9 mouse cellular contexts compared by ENCODE assay signal in the genomic region with DNA sequence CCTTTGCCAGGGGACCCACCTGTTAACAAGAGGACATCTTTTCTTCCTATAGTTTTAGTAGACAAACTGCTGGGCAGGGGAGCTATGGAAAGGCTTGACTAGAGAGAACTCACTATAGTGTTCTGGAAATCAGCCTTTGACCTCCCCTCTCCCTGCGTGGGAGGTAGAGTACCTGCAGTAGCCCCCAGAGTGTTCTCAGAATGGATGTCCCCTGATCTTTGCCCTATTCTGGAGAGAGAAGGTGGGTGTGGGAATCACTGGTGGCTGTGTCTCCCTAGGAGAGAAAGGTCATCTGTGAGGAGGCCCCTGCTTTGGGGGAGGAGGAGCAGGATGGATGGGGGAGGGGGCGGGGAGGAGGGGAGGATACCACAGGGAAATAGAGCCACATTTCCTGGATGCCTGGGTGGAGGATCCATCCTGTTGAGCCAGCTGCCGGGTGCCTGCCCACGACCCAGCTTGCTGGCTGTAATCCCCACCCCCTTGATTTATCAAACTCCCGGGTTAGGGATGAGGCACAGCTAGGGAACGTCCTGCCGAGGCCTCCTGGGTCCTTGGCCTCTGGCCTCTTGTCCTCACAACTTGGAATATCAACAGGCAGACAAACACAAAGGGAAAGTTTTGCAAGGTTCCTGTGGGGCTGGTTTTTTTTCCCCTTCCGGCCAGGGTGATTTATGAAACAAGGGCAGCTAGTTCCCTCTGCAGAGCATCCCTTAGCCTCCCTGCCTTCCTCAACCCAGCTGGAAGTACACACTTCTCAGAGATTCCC. TPM values are rescaled to one million over a fixed set of nuclear protein-coding genes. Genes with fewer than 3 reads are reported as not detected.
A peak's percentile ranks its signal among the peaks of the same experiment; 100 is the strongest.
DNase-seq lines count a peak whose midpoint lies in the region; ATAC-seq lines count a peak whose summit lies in the region.
"Had no signal": no experiment of that assay in that cellular context is flagged by ENCODE, and none has a peak within 500 bp of the region (broad histone marks: within the 10 kb centered on the region; RNA-seq: fewer than 3 reads in every experiment).

No protein-coding gene starts in this region.

- no peak overlapping the region for H3K9ac ChIP-seq in hindbrain, embryonic 12.5 days
- no peak overlapping the region for H3K9ac ChIP-seq in hindbrain, embryonic 14.5 days
- peak overlapping the region; percentile 72 for H3K9ac ChIP-seq in heart, embryonic 12.5 days

- peak overlapping the region; percentile 37; the same call in 1 of the 2 replicates for H3K4me2 ChIP-seq in hindbrain, embryonic 12.5 days (replicated peaks)
- no peak overlapping the region; the same call in 1 of the 2 replicates for H3K4me2 ChIP-seq in hindbrain, embryonic 14.5 days (replicated peaks)
- H3K4me2 ChIP-seq in heart, embryonic 12.5 days, result peak overlapping the region; percentile 61

- ATAC-seq in hindbrain, embryonic 12.5 days (ENCODE audit: low FRiP score), result no peak; the same call in 1 of the 2 replicates
- ATAC-seq in hindbrain, embryonic 14.5 days (ENCODE audit: low FRiP score), result no peak
- ATAC-seq in heart, embryonic 12.5 days (ENCODE audit: insufficient number of reproducible peaks, low FRiP score), result no peak

- peaks cover 8% of the 10 kb centered on the region for H3K4me1 ChIP-seq in hindbrain, embryonic 12.5 days
- 0 out of 2 replicates have a peak, but pooled peaks cover 8% of the 10 kb centered on the region for H3K4me1 ChIP-seq in hindbrain, embryonic 14.5 days (replicated peaks; ENCODE audit: control insufficient read depth, insufficient read depth, low read length)
- peaks cover 31% of the 10 kb centered on the region for H3K4me1 ChIP-seq in heart, embryonic 12.5 days (replicated peaks)

- H3K9me3 ChIP-seq in hindbrain, embryonic 12.5 days (replicated peaks), result no peaks in the 10 kb centered on the region
- H3K9me3 ChIP-seq in hindbrain, embryonic 14.5 days (ENCODE audit: control insufficient read depth, low read length), result no peaks in the 10 kb centered on the region
- no peaks in the 10 kb centered on the region for H3K9me3 ChIP-seq in heart, embryonic 12.5 days (replicated peaks)

- H3K4me3 ChIP-seq in hindbrain, embryonic 12.5 days, result no peak overlapping the region
- H3K4me3 ChIP-seq in hindbrain, embryonic 14.5 days (replicated peaks; ENCODE audit: low read length), result no peak overlapping the region
- H3K4me3 ChIP-seq in heart, embryonic 12.5 days, result peak overlapping the region; percentile 48

- 7% methylated on average over 7 of the region's 8 CpGs for WGBS in hindbrain, embryonic 12.5 days
- WGBS in hindbrain, embryonic 14.5 days, result 4% methylated on average over 7 of the region's 8 CpGs
- 5% methylated on average over 8 of the region's 8 CpGs for WGBS in heart, embryonic 12.5 days

- H3K36me3 ChIP-seq in hindbrain, embryonic 12.5 days, result peaks cover 43% of the 10 kb centered on the region
- H3K36me3 ChIP-seq in hindbrain, embryonic 14.5 days (replicated peaks; ENCODE audit: control insufficient read depth, insufficient read depth), result peaks cover 39% of the 10 kb centered on the region
- peaks cover 42% of the 10 kb centered on the region for H3K36me3 ChIP-seq in heart, embryonic 12.5 days

- H3K27me3 ChIP-seq in hindbrain, embryonic 12.5 days, result no peaks in the 10 kb centered on the region
- H3K27me3 ChIP-seq in hindbrain, embryonic 14.5 days (ENCODE audit: control insufficient read depth, insufficient read depth, low read length), result no peaks in the 10 kb centered on the region
- H3K27me3 ChIP-seq in heart, embryonic 12.5 days (replicated peaks), result no peaks in the 10 kb centered on the region

- no peak for DNase-seq in hindbrain, embryonic 14.5 days (ENCODE audit: low spot score)
- peak; percentile 75 for DNase-seq in kidney, postnatal 10 days
- peak; percentile 56 for DNase-seq in lung, postnatal 36 days
- DNase-seq in left cerebral cortex, postnatal 4 days, result no peak
- no peak for DNase-seq in cerebellum, adult 18-20 months
- no peak for DNase-seq in left cerebral cortex, postnatal 25 days (ENCODE audit: low spot score in 2 of 2)

- intact Hi-C loops in left cerebral cortex, postnatal 4 days (cut with DNase I), result no loop called here
- intact Hi-C loops in left cerebral cortex, postnatal 25 days (cut with DNase I), result no loop called here

- no peak overlapping the region for H3K27ac ChIP-seq in hindbrain, embryonic 12.5 days
- H3K27ac ChIP-seq in hindbrain, embryonic 14.5 days, result no peak overlapping the region
- H3K27ac ChIP-seq in heart, embryonic 12.5 days (ENCODE audit: poor library complexity, severe bottlenecking), result peak overlapping the region; percentile 75

RNA-seq across cellular contexts. Expression of a gene that starts 2.5 kb away (rescaled TPM):
- 0.61 and 0.70 TPM in 2 replicates for polyA plus RNA-seq in hindbrain, embryonic 12.5 days (2016; fragmentation: Nextera tagmentation; extraction: Ambion mirVana)
- 0.70 and 0.87 TPM in 2 replicates for polyA plus RNA-seq in hindbrain, embryonic 14.5 days (2014; fragmentation: Nextera tagmentation; extraction: Ambion mirVana)
- polyA plus RNA-seq in heart, embryonic 12.5 days (2016; fragmentation: Nextera tagmentation; extraction: Ambion mirVana), result 22.2 and 23.4 TPM in 2 replicates
- total RNA-seq in left cerebral cortex, postnatal 4 days (2021), result 1 to 10 TPM; 1.1 to 1.4 TPM
- 1 to 10 TPM; 1.5 to 1.9 TPM for total RNA-seq in left cerebral cortex, postnatal 25 days (2021)

RNA-seq across cellular contexts. Expression of a gene that starts 9.7 kb away (rescaled TPM):
- polyA plus RNA-seq in hindbrain, embryonic 12.5 days (2016; fragmentation: Nextera tagmentation; extraction: Ambion mirVana), result 5.2 and 5.3 TPM in 2 replicates
- polyA plus RNA-seq in hindbrain, embryonic 14.5 days (2014; fragmentation: Nextera tagmentation; extraction: Ambion mirVana), result 4.3 and 4.7 TPM in 2 replicates
- 2.5 TPM in 2 replicates for polyA plus RNA-seq in heart, embryonic 12.5 days (2016; fragmentation: Nextera tagmentation; extraction: Ambion mirVana)
- total RNA-seq in left cerebral cortex, postnatal 4 days (2021), result 10 to 100 TPM; 14.5 to 15.1 TPM
- 1 to 10 TPM; 8.5 to 8.7 TPM for total RNA-seq in left cerebral cortex, postnatal 25 days (2021)

RNA-seq across cellular contexts. Expression of a gene that starts 10.5 kb away (rescaled TPM):
- polyA plus RNA-seq in hindbrain, embryonic 12.5 days (2016; fragmentation: Nextera tagmentation; extraction: Ambion mirVana), result 0.05 TPM in 1 of 2 replicates, not detected in the other
- 0.05 TPM in 1 of 2 replicates, not detected in the other for polyA plus RNA-seq in hindbrain, embryonic 14.5 days (2014; fragmentation: Nextera tagmentation; extraction: Ambion mirVana)
- not detected in 2 replicates for polyA plus RNA-seq in heart, embryonic 12.5 days (2016; fragmentation: Nextera tagmentation; extraction: Ambion mirVana)
- under 1 TPM; 0.22 TPM for total RNA-seq in left cerebral cortex, postnatal 4 days (2021)
- under 1 TPM; 0.09 to 0.14 TPM for total RNA-seq in left cerebral cortex, postnatal 25 days (2021)
- polyA plus RNA-seq: neural tube, embryonic 14.5 days had no signal

RNA-seq across cellular contexts. Expression of a gene that starts 10.6 kb away (rescaled TPM):
- not detected in 2 replicates for polyA plus RNA-seq in hindbrain, embryonic 12.5 days (2016; fragmentation: Nextera tagmentation; extraction: Ambion mirVana)
- not detected in 2 replicates for polyA plus RNA-seq in hindbrain, embryonic 14.5 days (2014; fragmentation: Nextera tagmentation; extraction: Ambion mirVana)
- polyA plus RNA-seq in heart, embryonic 12.5 days (2016; fragmentation: Nextera tagmentation; extraction: Ambion mirVana), result not detected in 2 replicates
- not detected for total RNA-seq in left cerebral cortex, postnatal 4 days (2021)
- total RNA-seq in left cerebral cortex, postnatal 25 days (2021), result not detected

RNA-seq across cellular contexts. Expression of a gene that starts 24.8 kb away (rescaled TPM):
- not detected in 2 replicates for polyA plus RNA-seq in hindbrain, embryonic 12.5 days (2016; fragmentation: Nextera tagmentation; extraction: Ambion mirVana)
- 0.41 and 0.44 TPM in 2 replicates for polyA plus RNA-seq in hindbrain, embryonic 14.5 days (2014; fragmentation: Nextera tagmentation; extraction: Ambion mirVana)
- polyA plus RNA-seq in heart, embryonic 12.5 days (2016; fragmentation: Nextera tagmentation; extraction: Ambion mirVana), result 4.4 and 16.9 TPM in 2 replicates
- 1 to 10 TPM; 2.8 to 4.3 TPM for total RNA-seq in left cerebral cortex, postnatal 4 days (2021)
- total RNA-seq in left cerebral cortex, postnatal 25 days (2021), result 10 to 100 TPM; 18.3 to 18.5 TPM

Comparison
In these comparisons a context has a peak if more than half of its experiments do, and no peak if none do; other contexts are left out.
1. DNase-seq: peak in kidney, postnatal 10 days (single experiment) and lung, postnatal 36 days (single experiment); none in hindbrain, embryonic 14.5 days (single experiment), left cerebral cortex, postnatal 4 days (single experiment), cerebellum, adult 18-20 months (0 of 2) and left cerebral cortex, postnatal 25 days (0 of 2).
2. RNA of a gene that starts 2.5 kb away (polyA plus RNA-seq): 22.2 to 23.4 TPM in heart, embryonic 12.5 days; 0.70 to 0.87 TPM in hindbrain, embryonic 14.5 days and 0.61 to 0.70 TPM in hindbrain, embryonic 12.5 days; every median in the first group is over 10 times any median in the second.